Mouse (Mus musculus) hindbrain, embryonic 11.5 days (tissue): ENCODE data around the gene Nup188. TPM values are rescaled to one million over a fixed set of nuclear protein-coding genes. Genes with fewer than 3 reads are reported as not detected.

Source experiments
- ATAC-seq: fragments of 200-750 bp; cut with Nextera tagmentation; 2 replicates; pipeline ENCODE4 v1.8.0; 2017; ENCODE audit warnings: mild to moderate bottlenecking, moderate TSS enrichment, moderate library complexity; ENCODE audit not compliant: low FRiP score
- DNase-seq: peaks from one replicate; pipeline ENCODE4 v3.0.0-alpha.2; 2015; ENCODE audit warnings: low spot score
- H3K27ac ChIP-seq: fragments of 300-500 bp; sonication (generic); 2 replicates; pipeline ENCODE4 v1.5.1; 2014; ENCODE audit warnings: mild to moderate bottlenecking, low read depth, low read length
- H3K27me3 ChIP-seq: fragments of 300-500 bp; sonication (generic); 2 replicates; pipeline ENCODE4 v1.6.1; 2014; ENCODE audit warnings: mild to moderate bottlenecking, low read length, moderate library complexity, mixed read lengths; ENCODE audit not compliant: control insufficient read depth, insufficient read depth
- H3K36me3 ChIP-seq: fragments of 300-500 bp; sonication (generic); 2 replicates; pipeline ENCODE4 v1.6.1; 2014; ENCODE audit warnings: mild to moderate bottlenecking, low read length, moderate library complexity, mixed read lengths; ENCODE audit not compliant: control insufficient read depth, insufficient read depth
- H3K4me1 ChIP-seq: fragments of 300-500 bp; sonication (generic); replicated peaks from 2 replicates; pipeline ENCODE4 v1.6.1; 2014; ENCODE audit warnings: low read length, mixed read lengths; ENCODE audit not compliant: control insufficient read depth, insufficient read depth
- H3K4me2 ChIP-seq: fragments of 300-500 bp; sonication (generic); replicated peaks from 2 replicates; pipeline ENCODE4 v1.6.1; 2014; ENCODE audit warnings: mild to moderate bottlenecking, low read depth, low read length
- H3K4me3 ChIP-seq: fragments of 300-500 bp; sonication (generic); 2 replicates; pipeline ENCODE4 v1.5.1; 2014; ENCODE audit warnings: low read depth, low read length
- H3K9ac ChIP-seq: fragments of 300-500 bp; sonication (generic); 2 replicates; pipeline ENCODE4 v1.6.1; 2014; ENCODE audit warnings: low read depth, low read length
- H3K9me3 ChIP-seq: fragments of 300-500 bp; sonication (generic); 2 replicates; pipeline ENCODE4 v1.6.1; 2016; ENCODE audit warnings: low read length; ENCODE audit not compliant: control insufficient read depth
- WGBS: fragments of 180-500 bp; shearing (Covaris S2); extraction: QIAGEN DNeasy Blood & Tissue Kit; methylation state at CpG from one replicate; pipeline ENCODE4 v1.1.7; 2014; 5-methylcytosine and 5-hydroxymethylcytosine counted together
- polyA plus RNA-seq: library from polyadenylated mRNA; unstranded; fragments of >200 nt; fragmentation: Nextera tagmentation; extraction: Ambion mirVana; gene quantifications from 2 replicates; pipeline ENCODE4 v1.2.1, GENCODE M21; 2014

The Nup188 gene
- polyA plus RNA-seq, 1 experiment from 2014 or later = 44.5 TPM

- H3K4me2 ChIP-seq = no peak overlapping the region
- no peak for DNase-seq
- H3K9ac ChIP-seq = no peak overlapping the region
- peaks cover 7% of the 10 kb centered on the region; the same call in 1 of the 2 replicates for H3K36me3 ChIP-seq
- no peaks in the 10 kb centered on the region for H3K4me1 ChIP-seq
- no peak overlapping the region for H3K27ac ChIP-seq
- 93% methylated on average over 3 of the region's 3 CpGs for WGBS
- H3K4me3 ChIP-seq = no peak overlapping the region
- H3K9me3 ChIP-seq = no peaks in the 10 kb centered on the region
- ATAC-seq = no peak
- H3K27me3 ChIP-seq = no peaks in the 10 kb centered on the region
These were observed 33.7 kb upstream of the Nup188 start for GRCm38 (mm10) chr2:30252521-30252920.

- Histone ChIP-seq H3K9ac (no peak overlapping the region), H3K27ac (no peak overlapping the region), H3K4me3 (no peak overlapping the region), H3K36me3 (peaks cover 10% of the 10 kb centered on the region; the same call in 1 of the 2 replicates), H3K27me3 (no peaks in the 10 kb centered on the region), H3K4me2 (no peak overlapping the region), H3K4me1 (no peaks in the 10 kb centered on the region), H3K9me3 (no peaks in the 10 kb centered on the region)
- no peak for ATAC-seq
- 93% methylated on average over 5 of the region's 5 CpGs for WGBS
- no peak for DNase-seq
These were observed 32.4 kb upstream of the Nup188 start for GRCm38 (mm10) chr2:30253809-30254208.

- Histone ChIP-seq H3K4me1 (no peaks in the 10 kb centered on the region), H3K9ac (no peak overlapping the region), H3K36me3 (peaks cover 10% of the 10 kb centered on the region; the same call in 1 of the 2 replicates), H3K4me2 (no peak overlapping the region), H3K9me3 (no peaks in the 10 kb centered on the region), H3K4me3 (no peak overlapping the region), H3K27ac (no peak overlapping the region), H3K27me3 (no peaks in the 10 kb centered on the region)
- ATAC-seq = no peak
- 96% methylated on average over 42 of the region's 42 CpGs for WGBS
- DNase-seq = no peak
These were observed 30.4 kb upstream of the Nup188 start for GRCm38 (mm10) chr2:30255631-30256395.

- no peaks in the 10 kb centered on the region for H3K4me1 ChIP-seq
- no peaks in the 10 kb centered on the region for H3K27me3 ChIP-seq
- DNase-seq (no peak), ATAC-seq (no peak)
- H3K27ac ChIP-seq = no peak overlapping the region
- 96% methylated on average over 30 of the region's 30 CpGs for WGBS
- H3K4me3 ChIP-seq = no peak overlapping the region
- no peak overlapping the region for H3K9ac ChIP-seq
- H3K36me3 ChIP-seq = peaks cover 10% of the 10 kb centered on the region; the same call in 1 of the 2 replicates
- no peak overlapping the region for H3K4me2 ChIP-seq
- no peaks in the 10 kb centered on the region for H3K9me3 ChIP-seq
These were observed 29.4 kb upstream of the Nup188 start for GRCm38 (mm10) chr2:30256616-30257350.

GRCm38 (mm10) chr2:30257699-30258460, 28.3 kb upstream of the Nup188 start:
- no peak for DNase-seq
- no peak for ATAC-seq
- 89% methylated on average over 7 of the region's 7 CpGs for WGBS
- Histone ChIP-seq H3K4me1 (no peaks in the 10 kb centered on the region), H3K9me3 (no peaks in the 10 kb centered on the region), H3K4me2 (no peak overlapping the region), H3K27ac (no peak overlapping the region), H3K36me3 (peaks cover 13% of the 10 kb centered on the region; the same call in 1 of the 2 replicates), H3K27me3 (no peaks in the 10 kb centered on the region), H3K9ac (no peak overlapping the region), H3K4me3 (no peak overlapping the region)

GRCm38 (mm10) chr2:30258600-30258999, 27.6 kb upstream of the Nup188 start:
- Histone ChIP-seq H3K27ac (no peak overlapping the region), H3K9me3 (no peaks in the 10 kb centered on the region), H3K9ac (no peak overlapping the region), H3K4me2 (no peak overlapping the region), H3K27me3 (no peaks in the 10 kb centered on the region), H3K4me3 (no peak overlapping the region), H3K36me3 (peaks cover 16% of the 10 kb centered on the region; the same call in 1 of the 2 replicates), H3K4me1 (no peaks in the 10 kb centered on the region)
- DNase-seq (no peak), ATAC-seq (no peak)
- 94% methylated on average over 4 of the region's 4 CpGs for WGBS

- H3K9me3 ChIP-seq = no peaks in the 10 kb centered on the region
- 94% methylated on average over 15 of the region's 15 CpGs for WGBS
- H3K36me3 ChIP-seq = peaks cover 18% of the 10 kb centered on the region; the same call in 1 of the 2 replicates
- no peak overlapping the region for H3K9ac ChIP-seq
- H3K27me3 ChIP-seq = no peaks in the 10 kb centered on the region
- ATAC-seq (no peak), DNase-seq (no peak)
- no peak overlapping the region for H3K4me3 ChIP-seq
- H3K4me2 ChIP-seq = no peak overlapping the region
- no peaks in the 10 kb centered on the region for H3K4me1 ChIP-seq
- H3K27ac ChIP-seq = no peak overlapping the region
These were observed 26.8 kb upstream of the Nup188 start for GRCm38 (mm10) chr2:30259131-30260064.
